Mouse (Mus musculus): ENCODE results near the gene Ndst4. TPM values are rescaled to one million over a fixed set of nuclear protein-coding genes. Genes with fewer than 3 reads are reported as not detected.

The Ndst4 gene
- not detected in 2 replicates for polyA plus RNA-seq (2011; ENCODE audit: insufficient read depth, insufficient read length, low read depth, missing spikeins)

DNA sequence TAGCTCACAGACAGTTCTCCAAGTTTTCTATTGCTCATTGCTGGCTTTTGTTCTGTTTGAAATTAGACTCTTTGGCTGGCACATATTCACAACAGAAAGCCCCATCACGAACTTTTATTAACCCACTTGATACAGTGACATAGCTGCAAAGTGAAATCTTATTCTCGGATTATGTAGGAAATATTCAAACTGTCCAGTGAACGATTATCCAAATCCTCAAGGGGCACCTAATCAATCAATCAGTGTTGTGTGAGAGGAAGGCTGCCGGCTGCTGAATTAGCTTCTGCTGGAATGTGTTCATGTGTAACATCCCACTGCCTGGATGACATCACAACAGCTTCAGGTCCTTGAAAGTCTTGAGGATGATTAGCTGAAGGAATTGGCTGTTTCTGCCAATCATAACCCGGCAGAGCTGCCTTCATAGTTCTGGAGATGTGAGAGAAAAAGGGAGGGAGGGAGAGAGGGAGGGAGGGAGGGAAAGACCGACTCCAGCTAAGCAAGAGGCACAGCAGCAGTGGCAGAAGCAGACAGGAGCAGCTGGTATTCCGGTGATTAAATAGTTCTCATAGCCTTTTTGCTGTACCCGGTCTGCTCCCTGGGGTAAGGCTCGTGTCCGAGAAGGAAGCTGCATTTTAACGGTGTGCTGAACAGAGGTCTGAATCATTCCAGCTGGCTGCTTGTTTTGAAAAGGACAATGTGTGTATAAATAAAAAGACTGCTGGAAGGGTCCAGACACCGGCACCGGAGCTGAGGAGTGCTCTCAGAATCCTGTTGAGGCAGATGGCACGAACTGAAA lies at the start of gene Ndst4:
Ndst4 (plus strand) TSS at position 476 of the 796 bp plus-strand sequence.
- Histone ChIP-seq H3K27me3 (ENCODE audit: control insufficient read depth, insufficient read depth, low read length, poor library complexity, severe bottlenecking) (no peaks in the 10 kb centered on the region), H3K36me3 (ENCODE audit: control insufficient read depth, insufficient read depth, low read length, poor library complexity, severe bottlenecking) (no peaks in the 10 kb centered on the region), H3K4me3 (ENCODE audit: low read depth, low read length) (no peak within 1 kb of the TSS), H3K9ac (ENCODE audit: low read depth, poor library complexity, severe bottlenecking) (no peak within 1 kb of the TSS), H3K9me3 (replicated peaks; ENCODE audit: control insufficient read depth, insufficient read depth, low read length, poor library complexity, severe bottlenecking) (no peaks in the 10 kb centered on the region), H3K27ac (ENCODE audit: insufficient read depth, low read length) (no peak within 1 kb of the TSS), H3K4me1 (ENCODE audit: control insufficient read depth, insufficient read depth, low read length) (no peaks in the 10 kb centered on the region)
- TF ChIP-seq EP300 (IDR thresholded peaks at IDR 0.05; ENCODE audit: insufficient read depth, low read depth, low read length): no peak

DNA sequence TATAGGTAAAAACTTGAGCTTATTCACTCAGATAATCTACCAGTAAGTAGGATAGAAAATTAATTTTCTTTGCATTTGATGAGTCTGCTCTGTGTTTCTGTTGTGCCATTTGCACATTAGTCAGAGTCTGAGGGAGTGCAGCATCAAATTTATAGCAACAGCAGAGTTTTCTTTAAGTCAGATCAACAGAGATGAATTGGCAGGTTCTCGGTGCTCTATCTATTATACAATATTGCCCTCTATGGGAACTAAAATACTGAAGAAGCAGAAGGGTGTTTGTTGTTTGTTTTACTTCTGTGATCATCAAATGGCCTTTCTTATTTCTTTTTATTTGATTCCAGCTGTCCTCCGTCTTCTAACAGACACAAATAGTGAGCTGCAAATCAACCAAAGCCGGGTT lies 6.4 kb upstream of the Ndst4 start:
- Histone ChIP-seq H3K27me3 (ENCODE audit: control insufficient read depth, insufficient read depth, low read length, poor library complexity, severe bottlenecking) (no peaks in the 10 kb centered on the region), H3K4me3 (ENCODE audit: low read depth, low read length) (no peak overlapping the region), H3K4me1 (ENCODE audit: control insufficient read depth, insufficient read depth, low read length) (no peaks in the 10 kb centered on the region), H3K9me3 (replicated peaks; ENCODE audit: control insufficient read depth, insufficient read depth, low read length, poor library complexity, severe bottlenecking) (no peaks in the 10 kb centered on the region), H3K27ac (ENCODE audit: insufficient read depth, low read length) (no peak overlapping the region), H3K36me3 (ENCODE audit: control insufficient read depth, insufficient read depth, low read length, poor library complexity, severe bottlenecking) (no peaks in the 10 kb centered on the region), H3K9ac (ENCODE audit: low read depth, poor library complexity, severe bottlenecking) (no peak overlapping the region)
- TF ChIP-seq POLR2A (IDR thresholded peaks at IDR 0.05; ENCODE audit: insufficient read depth, low read length): no peak
- TF ChIP-seq EP300 (IDR thresholded peaks at IDR 0.05; ENCODE audit: insufficient read depth, low read depth, low read length): no peak
- no peak for TF ChIP-seq CTCF (IDR thresholded peaks at IDR 0.05; ENCODE audit: low read depth, low read length)

DNA sequence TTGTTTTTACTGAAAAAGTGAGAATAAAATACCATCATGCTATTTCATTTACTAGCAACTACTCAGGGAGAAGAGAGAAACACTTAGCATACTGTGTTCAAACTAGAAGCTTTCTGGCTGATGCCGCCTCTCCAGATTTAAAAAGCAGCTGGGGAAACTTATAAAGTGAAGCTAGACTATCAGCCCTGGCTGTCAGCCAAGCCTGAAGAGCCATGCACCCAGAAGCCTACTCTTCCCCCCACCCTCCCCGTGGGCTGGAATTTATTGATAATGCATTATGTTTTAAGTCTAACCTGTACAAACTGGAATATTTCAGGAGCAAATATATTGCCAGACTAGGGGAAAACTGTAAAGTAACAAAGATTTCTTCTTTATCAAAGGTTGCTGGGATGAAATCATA lies 2.6 kb downstream of the Ndst4 start:
- no peak overlapping the region for H3K9ac ChIP-seq (ENCODE audit: low read depth, poor library complexity, severe bottlenecking)

DNA sequence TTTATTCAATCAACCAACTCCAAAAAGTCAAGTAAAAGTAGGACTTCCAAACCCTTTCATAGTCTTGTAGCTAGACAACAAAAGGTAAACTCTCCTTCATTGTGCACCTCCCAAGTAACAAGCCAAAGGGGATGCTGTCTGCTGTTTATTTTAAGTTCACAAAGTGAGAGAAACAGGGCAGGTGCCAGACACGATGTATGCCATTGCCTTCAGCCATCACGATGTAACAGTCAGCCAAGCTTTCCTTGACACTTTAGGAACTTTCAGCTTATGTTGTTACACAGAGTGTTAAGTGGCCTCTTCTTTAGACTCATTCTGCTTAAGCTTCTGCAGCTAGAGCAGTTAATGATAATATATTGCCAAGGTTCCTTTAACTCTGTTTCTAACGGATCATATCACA lies 3.1 kb downstream of the Ndst4 start:
- Histone ChIP-seq H3K36me3 (ENCODE audit: control insufficient read depth, insufficient read depth, low read length, poor library complexity, severe bottlenecking) (no peaks in the 10 kb centered on the region), H3K27me3 (ENCODE audit: control insufficient read depth, insufficient read depth, low read length, poor library complexity, severe bottlenecking) (no peaks in the 10 kb centered on the region), H3K4me3 (ENCODE audit: low read depth, low read length) (no peak overlapping the region), H3K4me1 (ENCODE audit: control insufficient read depth, insufficient read depth, low read length) (no peaks in the 10 kb centered on the region), H3K27ac (ENCODE audit: insufficient read depth, low read length) (no peak overlapping the region), H3K9me3 (replicated peaks; ENCODE audit: control insufficient read depth, insufficient read depth, low read length, poor library complexity, severe bottlenecking) (no peaks in the 10 kb centered on the region), H3K9ac (ENCODE audit: low read depth, poor library complexity, severe bottlenecking) (no peak overlapping the region)
- TF ChIP-seq POLR2A (IDR thresholded peaks at IDR 0.05; ENCODE audit: insufficient read depth, low read length): no peak
- no peak for TF ChIP-seq CTCF (IDR thresholded peaks at IDR 0.05; ENCODE audit: low read depth, low read length)
- TF ChIP-seq EP300 (IDR thresholded peaks at IDR 0.05; ENCODE audit: insufficient read depth, low read depth, low read length): no peak

More for the DNA sequence above, 2.6 kb downstream of the Ndst4 start:
- Histone ChIP-seq H3K27ac (ENCODE audit: insufficient read depth, low read length) (no peak overlapping the region), H3K4me1 (ENCODE audit: control insufficient read depth, insufficient read depth, low read length) (no peaks in the 10 kb centered on the region), H3K27me3 (ENCODE audit: control insufficient read depth, insufficient read depth, low read length, poor library complexity, severe bottlenecking) (no peaks in the 10 kb centered on the region), H3K36me3 (ENCODE audit: control insufficient read depth, insufficient read depth, low read length, poor library complexity, severe bottlenecking) (no peaks in the 10 kb centered on the region), H3K9me3 (replicated peaks; ENCODE audit: control insufficient read depth, insufficient read depth, low read length, poor library complexity, severe bottlenecking) (no peaks in the 10 kb centered on the region), H3K4me3 (ENCODE audit: low read depth, low read length) (no peak overlapping the region)
- TF ChIP-seq EP300 (IDR thresholded peaks at IDR 0.05; ENCODE audit: insufficient read depth, low read depth, low read length) (no peak), POLR2A (IDR thresholded peaks at IDR 0.05; ENCODE audit: insufficient read depth, low read length) (no peak), CTCF (IDR thresholded peaks at IDR 0.05; ENCODE audit: low read depth, low read length) (no peak)

DNA sequence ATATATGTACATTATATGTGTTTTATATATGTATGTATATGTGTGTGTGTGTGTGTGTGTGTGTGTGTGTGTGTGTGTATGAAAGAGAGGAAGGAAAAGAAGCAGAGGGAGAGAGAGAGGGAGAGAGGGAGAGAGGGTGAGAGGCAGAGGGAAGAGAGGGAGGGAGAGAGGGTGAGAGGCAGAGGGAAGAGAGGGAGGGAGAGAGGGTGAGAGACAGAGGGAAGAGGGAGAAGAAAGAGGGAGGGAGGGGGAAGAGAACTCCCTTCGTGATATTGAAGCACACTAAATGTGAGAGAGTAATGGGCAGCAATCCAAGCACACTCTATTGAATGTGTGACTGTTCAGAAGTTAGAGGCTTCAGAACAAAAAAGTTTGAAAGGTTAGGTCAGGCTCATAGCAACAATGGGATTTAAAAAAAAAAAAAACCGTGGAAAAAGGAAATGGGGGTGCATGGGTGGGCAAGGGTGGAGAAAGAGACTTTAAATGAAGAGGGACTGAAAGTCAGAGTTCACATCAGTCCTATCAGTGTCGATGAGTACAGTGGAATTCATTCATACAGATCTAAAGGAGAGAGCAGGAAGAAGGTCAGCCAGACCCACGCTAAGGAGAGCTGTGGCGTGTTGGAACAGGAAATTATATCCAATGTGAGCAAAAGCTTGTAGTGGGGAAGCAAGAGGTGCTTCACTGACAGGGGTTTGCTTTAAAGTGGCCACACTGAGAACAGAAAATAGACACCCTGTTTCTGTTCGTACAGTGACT lies 63.2 kb downstream of the Ndst4 start:
- H3K36me3 ChIP-seq (ENCODE audit: control insufficient read depth, insufficient read depth, low read length, poor library complexity, severe bottlenecking): no peaks in the 10 kb centered on the region
- H3K4me1 ChIP-seq (ENCODE audit: control insufficient read depth, insufficient read depth, low read length): no peaks in the 10 kb centered on the region
- H3K4me3 ChIP-seq (ENCODE audit: low read depth, low read length): no peak overlapping the region
- no peak overlapping the region for H3K9ac ChIP-seq (ENCODE audit: low read depth, poor library complexity, severe bottlenecking)
- TF ChIP-seq EP300 (IDR thresholded peaks at IDR 0.05; ENCODE audit: insufficient read depth, low read depth, low read length): no peak
- no peak for TF ChIP-seq CTCF (IDR thresholded peaks at IDR 0.05; ENCODE audit: low read depth, low read length)
- TF ChIP-seq POLR2A (IDR thresholded peaks at IDR 0.05; ENCODE audit: insufficient read depth, low read length): no peak
- no peaks in the 10 kb centered on the region for H3K9me3 ChIP-seq (replicated peaks; ENCODE audit: control insufficient read depth, insufficient read depth, low read length, poor library complexity, severe bottlenecking)
- no peak overlapping the region for H3K27ac ChIP-seq (ENCODE audit: insufficient read depth, low read length)
- no peaks in the 10 kb centered on the region for H3K27me3 ChIP-seq (ENCODE audit: control insufficient read depth, insufficient read depth, low read length, poor library complexity, severe bottlenecking)

DNA sequence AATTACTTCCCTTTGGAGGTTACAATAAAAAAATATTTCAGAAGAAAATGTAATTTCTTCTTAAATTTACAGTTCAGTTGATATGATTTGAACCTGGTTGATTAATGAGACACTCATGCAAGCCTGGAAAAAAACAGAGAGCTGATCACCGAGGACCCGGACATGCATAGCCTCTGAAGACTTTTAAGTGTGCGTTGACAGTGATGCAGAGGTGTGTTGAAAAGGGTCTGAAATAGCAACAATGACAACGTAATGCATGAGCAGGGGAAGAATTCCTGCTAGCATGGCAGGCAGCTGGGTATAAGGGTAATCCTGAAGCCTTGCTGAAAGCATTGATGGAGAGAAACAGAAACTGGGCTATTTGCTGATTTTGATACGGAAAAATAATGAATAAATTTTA lies 106.2 kb downstream of the Ndst4 start:
- TF ChIP-seq POLR2A (IDR thresholded peaks at IDR 0.05; ENCODE audit: insufficient read depth, low read length): no peak
- TF ChIP-seq CTCF (IDR thresholded peaks at IDR 0.05; ENCODE audit: low read depth, low read length): no peak
- TF ChIP-seq EP300 (IDR thresholded peaks at IDR 0.05; ENCODE audit: insufficient read depth, low read depth, low read length): no peak
- no peaks in the 10 kb centered on the region for H3K9me3 ChIP-seq (replicated peaks; ENCODE audit: control insufficient read depth, insufficient read depth, low read length, poor library complexity, severe bottlenecking)
- no peak overlapping the region for H3K27ac ChIP-seq (ENCODE audit: insufficient read depth, low read length)
- no peak overlapping the region for H3K4me3 ChIP-seq (ENCODE audit: low read depth, low read length)
- no peaks in the 10 kb centered on the region for H3K36me3 ChIP-seq (ENCODE audit: control insufficient read depth, insufficient read depth, low read length, poor library complexity, severe bottlenecking)
- no peaks in the 10 kb centered on the region for H3K27me3 ChIP-seq (ENCODE audit: control insufficient read depth, insufficient read depth, low read length, poor library complexity, severe bottlenecking)
- H3K4me1 ChIP-seq (ENCODE audit: control insufficient read depth, insufficient read depth, low read length): no peaks in the 10 kb centered on the region
- no peak overlapping the region for H3K9ac ChIP-seq (ENCODE audit: low read depth, poor library complexity, severe bottlenecking)
